Mouse (Mus musculus) R1 (cell line): ENCODE data around the gene Susd4.

Experiments used
- DNase-seq: peaks from one replicate; pipeline ENCODE4 v3.0.0-alpha.2; 2018; ENCODE audit warnings: low read depth, low spot score

Gene Susd4

GRCm38 (mm10) chr1:182861671-182862358, 98.2 kb downstream of the Susd4 start:
- no peak for DNase-seq

- no peak for DNase-seq
Observed at GRCm38 (mm10) chr1:182863396-182863795, 99.7 kb downstream of the Susd4 start.

DNA sequence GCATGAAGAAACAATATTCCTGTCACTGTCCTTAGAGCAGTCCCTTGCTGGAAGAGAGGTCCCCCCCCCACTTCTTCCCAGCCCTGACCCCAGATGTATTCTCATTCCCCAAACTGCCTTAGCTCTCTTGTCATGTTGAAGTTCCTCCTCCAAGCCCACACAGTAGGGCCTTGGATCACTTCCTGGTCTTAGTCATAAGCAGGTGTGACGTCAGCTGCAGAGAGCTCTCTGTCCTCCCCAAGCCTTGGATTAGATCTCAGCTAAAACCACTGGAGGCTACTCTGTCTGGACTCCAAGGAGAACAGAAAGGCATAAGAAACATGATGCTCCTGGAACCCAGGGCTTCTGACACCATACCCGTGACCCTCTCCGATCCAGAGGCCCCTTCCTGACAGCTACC, 104.2 kb downstream of the Susd4 start:
- no peak for DNase-seq

DNA sequence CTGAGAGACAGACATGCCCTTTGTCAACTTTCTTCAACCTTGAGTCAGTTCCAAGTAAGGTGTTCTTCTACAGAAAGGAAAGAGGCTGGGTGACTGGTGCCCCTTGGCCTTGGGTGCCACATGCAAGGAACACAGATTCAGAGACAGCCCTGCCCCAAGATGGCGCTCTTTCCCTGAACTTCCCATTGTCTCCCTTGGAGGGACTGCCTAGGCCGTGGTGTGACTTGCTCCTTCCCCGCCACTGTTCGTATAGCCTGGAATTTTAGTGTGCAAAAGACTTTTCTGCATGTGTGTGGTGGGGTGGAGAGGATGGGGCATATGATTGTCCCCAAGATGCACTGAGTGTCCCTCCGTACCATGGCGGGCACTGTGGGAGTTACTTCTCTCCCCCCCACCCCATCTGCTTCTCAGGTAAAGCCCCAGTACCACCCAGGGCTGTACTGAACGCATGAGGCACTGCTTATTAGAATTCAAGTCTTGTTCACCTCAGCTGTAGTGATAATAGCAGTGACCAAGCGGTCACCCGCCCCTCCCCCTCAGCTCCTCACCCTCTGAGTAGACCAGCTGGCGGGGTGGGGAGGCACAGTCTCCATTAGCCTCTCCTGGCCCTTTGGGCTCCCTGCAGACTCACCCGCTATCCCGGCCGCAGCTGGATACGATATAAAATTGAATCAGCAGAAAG, 104.9 kb downstream of the Susd4 start:
- DNase-seq, result peak; percentile 48

DNA sequence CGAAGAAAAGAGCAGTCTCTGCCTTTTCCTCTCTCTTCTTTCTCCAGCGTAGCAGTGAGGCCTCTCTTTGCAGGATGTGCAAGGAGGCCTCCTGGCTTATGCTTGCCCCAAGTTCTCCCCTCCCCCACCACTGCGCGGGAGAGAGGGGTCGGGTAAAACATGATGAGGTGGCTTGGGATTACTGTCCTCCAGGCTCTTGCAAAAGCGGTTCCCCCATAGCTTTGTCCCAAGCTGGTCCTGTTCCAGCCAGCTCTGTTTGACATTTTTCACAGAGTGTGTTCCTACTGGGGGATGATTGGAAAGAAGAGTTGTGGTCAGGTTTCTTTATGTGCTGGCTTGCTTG, 105.4 kb downstream of the Susd4 start:
- peak; percentile 19 for DNase-seq

DNA sequence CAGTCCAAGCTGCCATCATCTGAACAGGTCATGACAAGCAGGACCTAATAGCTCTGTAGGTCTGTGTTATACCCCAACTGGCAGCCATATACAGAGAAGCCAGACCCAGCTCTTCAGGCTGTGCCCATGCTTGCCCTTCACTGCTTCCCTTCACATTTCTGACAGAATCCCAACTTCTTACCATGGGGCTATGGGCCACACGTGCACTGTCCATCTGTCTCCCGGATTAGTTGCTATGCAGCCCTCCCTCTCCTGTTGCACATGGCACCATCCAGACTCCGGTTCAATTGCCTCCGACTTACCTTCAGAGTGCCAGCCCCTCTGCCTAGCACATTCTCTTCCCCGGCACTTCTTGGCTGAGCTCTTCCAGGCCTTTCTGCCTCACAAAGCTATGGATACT, 114.5 kb downstream of the Susd4 start:
- DNase-seq, result no peak

DNA sequence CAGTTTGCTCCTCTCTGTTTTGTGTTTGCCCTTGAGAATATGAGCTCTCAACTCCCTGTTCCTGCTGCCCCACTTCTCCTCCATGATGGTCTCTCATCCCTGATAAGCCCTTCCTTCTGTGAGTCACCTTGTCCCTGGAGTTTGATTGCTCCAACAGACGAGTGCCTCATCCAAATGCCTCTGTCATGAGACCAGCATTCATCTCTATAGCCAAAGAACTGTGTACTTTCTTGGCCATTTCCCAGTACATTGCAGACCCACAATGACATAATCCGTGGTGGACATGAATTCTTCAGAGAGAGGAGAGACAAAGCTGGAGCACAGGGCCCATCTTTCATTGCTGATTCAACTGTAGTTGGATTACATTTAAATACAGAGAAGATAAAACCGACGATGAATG, 115.1 kb downstream of the Susd4 start:
- no peak for DNase-seq

GRCm38 (mm10) chr1:182881246-182881645, 117.6 kb downstream of the Susd4 start:
- no peak for DNase-seq

DNA sequence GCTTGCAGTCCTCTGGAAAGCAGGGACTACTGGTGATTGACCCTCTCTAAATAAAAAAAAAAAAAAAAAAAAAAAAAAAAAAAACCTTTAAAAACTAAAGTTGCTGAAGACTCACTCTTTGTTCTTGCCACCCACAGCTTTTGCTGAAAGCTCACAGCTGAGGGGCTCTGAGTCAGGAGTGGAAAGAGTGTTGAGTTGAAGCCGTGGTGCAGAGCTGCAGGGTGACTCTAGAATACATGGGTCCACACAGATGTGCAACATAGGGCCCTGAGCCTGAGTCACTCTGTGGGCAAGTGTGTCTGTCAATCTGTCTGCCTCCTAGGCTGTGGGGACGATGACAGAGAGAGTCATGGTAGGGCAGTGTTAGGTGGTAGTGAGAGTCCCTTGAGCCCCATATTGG, 119.0 kb downstream of the Susd4 start:
- DNase-seq, result no peak

DNA sequence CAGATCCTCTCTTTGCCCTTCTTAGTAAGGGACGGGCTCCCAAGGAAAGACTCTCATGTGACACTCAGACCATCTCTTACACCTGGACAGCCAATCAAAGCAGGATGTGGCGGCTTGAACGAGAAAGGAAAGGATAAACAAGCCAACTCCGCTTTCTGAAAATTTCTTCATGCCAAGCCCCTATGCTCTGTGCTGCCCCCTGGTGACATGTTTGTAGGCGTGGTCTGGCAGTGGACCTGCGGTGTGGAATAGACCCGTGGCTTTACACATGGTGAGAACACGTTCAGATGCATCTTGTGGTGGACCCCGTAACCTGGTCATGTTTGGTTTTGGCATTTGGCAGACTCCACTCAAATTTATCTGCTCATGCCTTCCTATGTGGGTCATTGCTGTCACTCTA, 132.0 kb downstream of the Susd4 start:
- DNase-seq, result peak; percentile 70

DNA sequence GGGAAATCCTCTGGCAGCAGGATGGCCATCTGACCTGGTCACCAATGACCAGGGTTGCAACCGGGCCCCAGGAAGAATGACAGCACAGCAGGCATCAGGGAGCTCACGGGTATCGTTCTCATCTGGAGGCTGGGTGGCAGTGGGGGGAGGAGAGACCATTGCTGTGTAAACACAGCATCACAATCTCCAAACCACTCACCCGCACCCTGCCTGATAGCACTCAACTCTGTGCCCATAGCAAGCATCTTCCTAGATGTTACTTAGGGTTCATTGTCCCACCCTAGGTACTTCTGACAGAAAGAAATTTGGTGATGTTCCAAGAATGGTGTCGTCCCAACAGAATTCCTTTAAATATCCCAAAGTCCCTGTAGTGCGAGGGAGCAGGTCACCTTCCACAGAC, 133.4 kb downstream of the Susd4 start:
- DNase-seq, result no peak

GRCm38 (mm10) chr1:182897506-182898138, 134.0 kb downstream of the Susd4 start:
- DNase-seq, result no peak

DNA sequence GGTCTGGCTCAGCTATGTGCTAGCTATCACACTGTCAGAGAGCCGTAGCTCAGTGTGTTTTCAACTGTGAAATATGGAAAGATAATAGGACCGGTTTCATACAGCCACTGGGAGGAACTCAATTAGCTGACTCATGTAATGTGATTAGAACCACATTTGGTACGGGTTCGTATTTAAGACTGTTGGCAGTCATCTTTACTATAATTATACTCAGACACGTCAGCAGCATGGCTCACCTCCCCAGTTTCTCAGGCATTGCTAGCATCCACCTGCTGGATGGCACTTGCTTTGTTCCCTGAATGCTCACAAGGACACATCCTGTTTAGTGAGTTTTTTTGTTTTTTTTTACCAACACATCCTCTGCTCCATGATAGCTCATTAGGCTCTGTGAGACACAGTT, 138.4 kb downstream of the Susd4 start:
- no peak for DNase-seq

- DNase-seq, result no peak
Observed at GRCm38 (mm10) chr1:182902906-182903305, 139.2 kb downstream of the Susd4 start.

DNA sequence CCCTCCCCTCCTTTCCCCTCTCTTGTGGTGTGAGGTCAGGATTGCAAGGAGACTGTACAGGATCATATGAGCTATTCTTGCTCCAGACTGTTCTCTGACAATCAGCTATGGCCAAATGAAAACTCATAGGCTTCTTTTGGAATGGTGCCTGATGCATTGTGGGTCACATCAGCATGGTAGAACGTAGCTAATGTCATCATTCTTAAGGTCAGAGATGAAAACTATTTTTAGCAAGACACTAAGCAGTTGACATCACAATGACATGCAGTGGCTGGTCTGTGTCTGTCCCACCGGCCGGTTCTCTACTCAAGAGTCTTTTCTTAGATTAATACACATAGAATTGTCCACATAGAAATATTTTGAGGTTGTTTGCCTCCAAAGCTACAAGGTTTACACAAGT, 142.0 kb downstream of the Susd4 start:
- no peak for DNase-seq

DNA sequence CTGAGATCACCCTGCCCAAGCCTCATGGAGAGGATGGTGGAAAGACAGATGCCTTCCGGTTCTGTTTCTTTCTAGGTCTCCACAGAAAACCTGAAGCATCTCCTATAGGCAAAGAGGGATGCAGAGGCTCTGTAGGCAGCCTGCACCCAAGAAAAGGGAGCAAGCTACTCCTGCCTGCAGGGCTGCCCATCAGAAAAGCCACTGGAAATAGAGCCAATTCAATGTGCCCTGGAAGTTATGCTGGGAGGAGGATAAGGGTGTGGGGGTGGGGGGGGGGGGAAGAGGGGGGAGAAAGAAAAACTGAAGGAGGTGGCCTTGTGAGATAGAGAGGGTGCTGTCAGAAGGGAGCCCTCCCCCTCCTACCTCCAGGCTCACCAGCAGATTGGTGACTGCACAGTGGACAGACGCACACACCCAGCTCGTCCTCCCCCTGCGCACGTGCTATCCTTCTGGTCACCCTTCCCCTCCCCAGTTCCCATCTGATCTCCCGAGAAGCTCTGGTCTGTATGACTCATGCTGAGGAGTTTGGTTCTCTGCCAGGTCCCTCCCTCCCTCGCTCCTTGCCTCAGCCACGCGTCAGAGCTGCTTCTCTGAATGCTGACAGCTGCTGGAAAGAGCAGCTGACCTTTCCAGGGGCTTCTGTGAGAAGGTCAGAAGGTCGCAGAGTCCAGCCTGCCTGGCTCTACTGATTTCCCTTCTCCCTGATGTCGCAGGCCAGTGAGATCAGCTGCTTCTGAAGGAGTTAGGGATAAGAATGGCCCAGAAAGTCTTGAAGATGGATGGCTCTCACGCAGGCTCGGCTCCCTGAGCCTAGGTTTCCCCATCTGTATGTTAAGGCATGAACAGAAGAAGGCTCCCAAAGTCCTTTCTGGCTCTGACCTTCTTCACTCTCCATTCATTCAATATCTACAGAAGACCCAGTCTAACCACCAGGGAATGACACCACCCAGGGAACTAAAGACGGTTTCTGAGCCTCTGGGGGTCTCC, 144.7 kb downstream of the Susd4 start:
- peak; percentile 41 for DNase-seq

- no peak for DNase-seq
Observed at GRCm38 (mm10) chr1:182909066-182909465, 145.4 kb downstream of the Susd4 start.

GRCm38 (mm10) chr1:182909596-182909995, 145.9 kb downstream of the Susd4 start:
- DNase-seq, result no peak

GRCm38 (mm10) chr1:182912591-182912990, 148.9 kb downstream of the Susd4 start:
- DNase-seq, result no peak

DNA sequence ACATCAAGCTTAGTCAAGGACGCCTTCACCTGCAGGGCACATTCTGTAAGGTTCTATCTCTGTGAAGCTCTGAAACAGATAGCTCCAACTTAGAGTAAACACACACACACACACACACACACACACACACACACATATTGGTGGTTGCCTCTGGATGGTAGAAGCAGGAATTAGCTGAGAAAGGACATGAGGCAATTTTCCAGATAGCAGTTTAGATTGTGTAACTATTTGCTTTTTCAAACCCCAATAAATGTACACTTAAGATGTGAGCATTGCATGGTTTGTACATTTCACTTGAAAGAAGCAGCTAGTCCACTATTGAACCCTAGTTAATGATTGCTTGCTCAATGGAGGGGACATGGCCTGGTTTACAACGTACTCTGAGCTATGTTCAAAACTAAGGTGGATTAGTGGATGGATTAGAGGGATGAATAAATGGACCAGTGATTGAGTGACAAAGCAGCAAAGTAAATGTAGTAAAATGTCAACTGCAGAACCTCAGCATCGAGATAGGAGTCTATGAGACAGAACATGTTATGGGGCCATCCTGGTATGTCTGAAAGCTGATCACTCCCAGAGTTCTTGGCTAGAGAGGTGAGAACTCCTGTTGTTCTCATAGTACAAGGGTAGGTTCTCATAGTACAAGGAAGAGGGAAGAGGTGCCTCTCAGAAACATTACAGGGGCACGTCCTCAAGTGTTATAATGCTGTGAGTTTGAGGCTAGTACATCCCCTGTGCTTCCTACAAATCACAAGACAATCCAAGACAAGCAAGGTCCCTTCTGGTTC, 150.7 kb downstream of the Susd4 start:
- DNase-seq, result no peak

DNA sequence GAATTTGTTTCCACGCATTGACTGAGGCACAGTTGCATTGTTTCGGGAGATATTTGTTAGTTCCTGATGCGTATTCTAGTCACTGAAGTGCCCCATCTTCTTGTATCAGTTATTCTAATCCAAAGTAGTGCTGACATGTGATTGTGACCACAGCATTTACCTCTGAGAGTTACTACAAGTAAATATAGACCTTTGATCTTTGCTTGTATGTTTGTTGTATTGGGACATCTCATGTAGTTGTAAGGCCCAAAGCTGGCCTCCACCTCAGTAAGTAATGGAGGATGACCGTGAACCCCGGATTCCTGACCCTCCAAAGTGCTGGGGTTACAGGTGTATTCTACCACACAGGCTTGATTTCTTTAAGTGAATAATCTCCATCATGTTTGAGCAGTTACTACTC, 152.5 kb downstream of the Susd4 start:
- DNase-seq, result no peak
